ENCODE assay signal across 15 mouse cellular contexts in genomic region chr11:22611102-22611869, GRCm38 (mm10).
DNase-seq lines count a peak whose midpoint lies in the region; ATAC-seq lines count a peak whose summit lies in the region.
"Had no signal": no experiment of that assay in that cellular context is flagged by ENCODE, and none has a peak within 500 bp of the region (broad histone marks: within the 10 kb centered on the region; RNA-seq: fewer than 3 reads in every experiment).

No protein-coding gene starts in this region.

- 66% methylated on average over 6 of the region's 6 CpGs for WGBS in forebrain, embryonic 10.5 days
- WGBS in forebrain, embryonic 15.5 days, result 43% methylated on average over 6 of the region's 6 CpGs
- WGBS in kidney, embryonic 15.5 days, result 48% methylated on average over 6 of the region's 6 CpGs
- WGBS in limb, embryonic 13.5 days, result 29% methylated on average over 6 of the region's 6 CpGs

- ATAC-seq in forebrain, embryonic 15.5 days (replicated peaks), result no peak
- ATAC-seq in kidney, embryonic 15.5 days (replicated peaks; ENCODE audit: low FRiP score), result 0 out of 2 replicates have a peak, but pooled peaks have one; percentile 26
- ATAC-seq in limb, embryonic 13.5 days (ENCODE audit: low FRiP score, low read depth), result peak; percentile 87

- H3K4me2 ChIP-seq in forebrain, embryonic 15.5 days (replicated peaks), result no peak overlapping the region
- H3K4me2 ChIP-seq in kidney, embryonic 15.5 days, result no peak overlapping the region
- H3K4me2 ChIP-seq in limb, embryonic 13.5 days (replicated peaks), result peak overlapping the region; percentile 31

- peak overlapping the region; percentile 48; the same call in 1 of the 2 replicates for H3K27ac ChIP-seq in forebrain, embryonic 10.5 days
- no peak overlapping the region for H3K27ac ChIP-seq in forebrain, embryonic 15.5 days (replicated peaks)
- no peak overlapping the region for H3K27ac ChIP-seq in kidney, embryonic 15.5 days
- H3K27ac ChIP-seq in limb, embryonic 13.5 days, result peak overlapping the region; percentile 74
- H3K27ac ChIP-seq: liver, embryonic 14.5 days had no signal

- no peak overlapping the region for H3K4me3 ChIP-seq in forebrain, embryonic 10.5 days
- no peak overlapping the region for H3K4me3 ChIP-seq in forebrain, embryonic 15.5 days
- no peak overlapping the region for H3K4me3 ChIP-seq in kidney, embryonic 15.5 days (replicated peaks)
- no peak overlapping the region for H3K4me3 ChIP-seq in limb, embryonic 13.5 days

- peaks cover 5% of the 10 kb centered on the region; the same call in 1 of the 2 replicates for H3K9me3 ChIP-seq in forebrain, embryonic 10.5 days
- H3K9me3 ChIP-seq in forebrain, embryonic 15.5 days, result no peaks in the 10 kb centered on the region
- H3K9me3 ChIP-seq in kidney, embryonic 15.5 days (replicated peaks), result no peaks in the 10 kb centered on the region
- 0 out of 2 replicates have a peak, but pooled peaks cover 4% of the 10 kb centered on the region for H3K9me3 ChIP-seq in limb, embryonic 13.5 days
- H3K9me3 ChIP-seq: G1E had no signal

- H3K9ac ChIP-seq in forebrain, embryonic 15.5 days (replicated peaks), result no peak overlapping the region
- no peak overlapping the region for H3K9ac ChIP-seq in kidney, embryonic 15.5 days
- H3K9ac ChIP-seq in limb, embryonic 13.5 days, result no peak overlapping the region
- H3K9ac ChIP-seq: liver, embryonic 14.5 days had no signal

- peaks cover 18% of the 10 kb centered on the region for H3K4me1 ChIP-seq in forebrain, embryonic 10.5 days
- H3K4me1 ChIP-seq in forebrain, embryonic 15.5 days, result no peaks in the 10 kb centered on the region
- H3K4me1 ChIP-seq in kidney, embryonic 15.5 days, result peaks cover 18% of the 10 kb centered on the region
- peaks cover 25% of the 10 kb centered on the region for H3K4me1 ChIP-seq in limb, embryonic 13.5 days

- H3K36me3 ChIP-seq in forebrain, embryonic 10.5 days (replicated peaks), result no peaks in the 10 kb centered on the region
- no peaks in the 10 kb centered on the region for H3K36me3 ChIP-seq in forebrain, embryonic 15.5 days
- H3K36me3 ChIP-seq in kidney, embryonic 15.5 days, result no peaks in the 10 kb centered on the region
- H3K36me3 ChIP-seq in limb, embryonic 13.5 days, result no peaks in the 10 kb centered on the region
- H3K36me3 ChIP-seq: G1E had no signal

- no peaks in the 10 kb centered on the region for H3K27me3 ChIP-seq in forebrain, embryonic 10.5 days (ENCODE audit: poor library complexity, severe bottlenecking)
- H3K27me3 ChIP-seq in forebrain, embryonic 15.5 days, result no peaks in the 10 kb centered on the region
- no peaks in the 10 kb centered on the region for H3K27me3 ChIP-seq in kidney, embryonic 15.5 days
- H3K27me3 ChIP-seq in limb, embryonic 13.5 days, result no peaks in the 10 kb centered on the region

- no peak for DNase-seq in forebrain, embryonic 10.5 days (ENCODE audit: extremely low spot score, low spot score)
- DNase-seq in kidney, postnatal 14 days, result no peak
- DNase-seq in NIH3T3 (ENCODE audit: low read depth), result peak; percentile 30
- no peak for DNase-seq in right cerebral cortex, postnatal 14 days
- DNase-seq in adipocyte (ENCODE audit: low spot score), result no peak
- DNase-seq: gastrocnemius, postnatal 25 days; kidney, adult 9 months; layer of hippocampus, postnatal 36 days; right cerebral cortex, postnatal 25 days; thymus, postnatal 25 days had no signal

Comparison
In these comparisons a context has a peak if more than half of its experiments do, and no peak if none do; other contexts are left out.
1. H3K27ac ChIP-seq: peak in forebrain, embryonic 10.5 days (single experiment) and limb, embryonic 13.5 days (single experiment); none in forebrain, embryonic 15.5 days (single experiment) and kidney, embryonic 15.5 days (single experiment).